Mouse (Mus musculus) stomach, postnatal 0 days (tissue): ENCODE data around the gene Naaladl2.

Source experiments
- CTCF ChIP-seq: IDR thresholded peaks from 2 replicates; pipeline ENCODE4 v1.5.1; 2016; ENCODE audit warnings: antibody characterized with exemption, low read depth, mild to moderate bottlenecking, moderate library complexity
- EP300 ChIP-seq: optimal IDR thresholded peaks from 2 replicates; pipeline ENCODE3; 2016; ENCODE audit warnings: antibody characterized with exemption

DNA sequence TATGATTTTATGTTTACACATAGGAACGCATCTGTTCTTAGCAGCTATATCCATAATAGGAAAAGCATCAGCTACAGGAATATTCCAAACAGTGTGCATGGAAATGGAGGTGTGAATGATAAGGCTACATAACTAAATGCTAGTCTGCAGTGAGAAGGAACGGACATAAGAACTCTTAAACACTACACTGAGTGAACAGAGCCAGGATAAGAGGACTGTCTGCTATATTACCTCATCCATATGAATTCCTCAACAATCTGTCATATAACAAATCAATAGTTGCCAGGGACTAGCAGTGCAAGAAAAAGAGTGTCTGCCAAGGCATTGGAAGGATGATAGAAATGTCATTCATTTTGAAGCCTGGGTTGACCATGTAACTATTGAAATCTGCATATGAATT lies 51.1 kb downstream of the Naaladl2 start:
- TF ChIP-seq CTCF: no peak
- TF ChIP-seq EP300: no peak
